Mouse (Mus musculus): ENCODE measurements around the gene Gm29776.

DNA sequence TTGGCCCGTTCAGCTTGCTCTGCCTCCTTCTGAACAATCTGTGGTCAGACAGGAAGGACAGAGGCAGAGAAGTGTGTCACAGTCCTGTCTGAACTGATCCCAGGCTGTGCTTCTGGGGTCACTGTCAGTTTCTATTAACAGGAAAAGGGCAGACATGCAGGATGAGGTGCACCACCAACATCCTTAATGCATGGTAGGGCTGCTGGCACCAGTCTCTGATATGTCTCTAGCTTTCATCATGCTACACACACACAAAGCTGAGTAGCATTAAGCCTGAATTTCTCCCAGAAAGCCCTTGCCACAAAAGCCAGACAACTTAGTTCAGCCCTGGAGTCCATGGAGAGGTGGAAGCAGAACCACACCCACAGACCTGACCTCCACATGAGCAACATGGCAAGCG, 55.6 kb downstream of the Gm29776 start:
- TF ChIP-seq CTCF (IDR thresholded peaks at IDR 0.05; ENCODE audit: low read depth): no peak
- TF ChIP-seq EP300 (IDR thresholded peaks at IDR 0.05; ENCODE audit: low read depth): no peak

All from heart, postnatal 0 days (tissue).